Mouse (Mus musculus): ENCODE measurements around the gene Slc35g3. TPM values are rescaled to one million over a fixed set of nuclear protein-coding genes. Genes with fewer than 3 reads are reported as not detected.
A peak's percentile ranks its signal among the peaks of the same experiment; 100 is the strongest.

The Slc35g3 gene
- polyA plus RNA-seq, 1 experiment = not detected

DNA sequence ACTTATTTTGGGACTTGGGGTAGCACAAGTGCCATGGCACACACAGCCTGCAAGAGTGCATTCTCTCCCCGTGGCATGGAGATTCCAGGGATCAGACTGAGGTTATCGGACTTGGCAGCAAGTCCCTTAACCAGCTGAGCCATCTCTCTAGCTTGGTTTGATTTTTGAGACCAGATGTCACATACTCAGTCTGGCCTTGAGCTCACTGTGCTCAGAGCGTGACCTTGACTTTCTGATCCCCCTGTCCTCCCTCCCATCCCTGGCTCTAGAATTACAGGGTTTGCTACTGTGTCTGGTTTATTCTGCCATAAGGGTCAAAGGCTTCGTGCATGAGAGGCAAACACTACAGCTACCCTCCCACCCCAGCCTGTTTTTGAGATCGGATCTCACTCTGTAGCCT, 27.7 kb upstream of the Slc35g3 start:
- DNase-seq (ENCODE audit: extremely low spot score in 1 of 2, low spot score in 1 of 2) = no peak

DNA sequence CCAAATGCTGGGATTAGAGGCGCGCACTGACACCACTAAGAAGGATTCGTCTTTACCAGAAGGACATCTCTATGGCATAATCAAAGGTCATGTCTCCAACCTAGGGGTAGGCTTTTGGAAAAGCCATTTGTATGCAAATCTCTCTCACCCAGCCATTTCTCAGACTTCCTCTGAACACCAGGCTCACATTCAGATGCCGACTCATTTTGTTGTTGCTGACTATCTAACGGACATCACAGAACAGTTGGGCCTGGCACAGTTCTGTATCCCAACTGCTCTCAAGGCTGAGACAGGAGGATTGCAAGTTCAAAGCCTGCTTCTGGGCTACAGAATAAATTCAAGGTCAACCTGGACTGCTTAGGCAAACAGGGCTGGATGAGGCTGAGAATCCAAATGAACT, 25.5 kb upstream of the Slc35g3 start:
- no peak for DNase-seq (ENCODE audit: extremely low spot score in 1 of 2, low spot score in 1 of 2)

DNA sequence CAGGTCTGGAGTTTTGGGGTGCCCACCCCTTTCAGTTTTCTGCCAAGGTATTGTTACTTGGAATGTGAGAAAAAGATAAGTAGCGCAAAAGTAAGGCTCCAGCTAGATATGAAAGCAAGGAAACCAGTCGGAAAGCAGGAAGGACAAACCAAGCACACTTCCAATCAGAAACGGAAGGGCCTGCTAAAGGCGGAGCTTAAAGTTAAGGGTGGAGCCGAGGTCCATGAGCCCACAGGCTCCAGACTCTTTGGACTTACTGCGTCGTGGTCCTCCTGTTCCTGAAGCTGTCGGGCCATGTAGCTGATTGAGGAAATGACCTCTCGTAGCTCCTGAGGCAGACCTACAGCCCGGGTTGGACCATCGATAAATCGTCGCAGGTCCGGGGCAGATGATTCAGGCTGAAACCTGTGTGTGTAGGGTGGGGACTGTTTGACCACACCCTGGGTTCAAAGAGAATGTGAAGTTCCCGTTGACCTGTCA, 23.1 kb upstream of the Slc35g3 start:
- no peak for DNase-seq (ENCODE audit: extremely low spot score in 1 of 2, low spot score in 1 of 2)

DNA sequence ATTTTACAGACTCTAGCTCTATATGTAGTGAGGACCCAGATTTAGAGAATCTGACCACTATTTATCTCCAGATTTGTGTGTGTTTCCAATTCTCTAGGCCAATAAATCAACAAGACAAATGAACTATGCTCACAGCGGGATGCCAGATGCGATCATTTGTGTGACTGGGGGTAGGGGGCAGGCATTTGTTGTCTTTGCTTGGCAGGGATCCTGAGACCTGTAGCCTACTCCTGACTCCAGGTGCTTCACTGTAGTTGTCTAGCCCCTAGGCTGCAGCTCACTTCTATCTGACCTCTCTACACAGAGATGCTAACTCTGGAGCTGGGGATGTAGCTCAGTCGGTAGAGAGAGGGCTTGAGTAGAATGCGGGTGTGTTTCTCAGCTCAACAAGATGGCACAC, 20.1 kb upstream of the Slc35g3 start:
- DNase-seq (ENCODE audit: extremely low spot score in 1 of 2, low spot score in 1 of 2) = no peak

DNA sequence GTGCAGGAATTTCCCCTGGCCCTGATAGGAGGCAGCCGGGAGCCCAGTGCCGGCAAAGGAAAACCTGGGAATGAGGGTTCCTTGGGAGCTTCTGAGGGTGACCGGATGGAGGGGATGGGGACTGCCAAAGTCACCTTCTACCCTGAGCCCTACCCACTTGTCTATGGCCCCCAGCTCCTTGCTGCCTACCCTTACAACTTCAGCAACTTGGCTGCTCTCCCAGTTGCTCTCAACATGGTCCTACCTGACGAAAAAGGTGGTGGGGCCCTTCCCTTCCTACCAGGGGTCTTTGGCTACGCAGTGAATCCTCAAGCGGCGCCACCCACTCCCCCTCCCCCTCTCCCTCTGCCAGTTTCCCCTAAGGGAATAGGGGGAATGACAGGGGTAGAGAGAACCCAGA, 17.2 kb upstream of the Slc35g3 start:
- DNase-seq (ENCODE audit: extremely low spot score in 1 of 2, low spot score in 1 of 2) = no peak

DNA sequence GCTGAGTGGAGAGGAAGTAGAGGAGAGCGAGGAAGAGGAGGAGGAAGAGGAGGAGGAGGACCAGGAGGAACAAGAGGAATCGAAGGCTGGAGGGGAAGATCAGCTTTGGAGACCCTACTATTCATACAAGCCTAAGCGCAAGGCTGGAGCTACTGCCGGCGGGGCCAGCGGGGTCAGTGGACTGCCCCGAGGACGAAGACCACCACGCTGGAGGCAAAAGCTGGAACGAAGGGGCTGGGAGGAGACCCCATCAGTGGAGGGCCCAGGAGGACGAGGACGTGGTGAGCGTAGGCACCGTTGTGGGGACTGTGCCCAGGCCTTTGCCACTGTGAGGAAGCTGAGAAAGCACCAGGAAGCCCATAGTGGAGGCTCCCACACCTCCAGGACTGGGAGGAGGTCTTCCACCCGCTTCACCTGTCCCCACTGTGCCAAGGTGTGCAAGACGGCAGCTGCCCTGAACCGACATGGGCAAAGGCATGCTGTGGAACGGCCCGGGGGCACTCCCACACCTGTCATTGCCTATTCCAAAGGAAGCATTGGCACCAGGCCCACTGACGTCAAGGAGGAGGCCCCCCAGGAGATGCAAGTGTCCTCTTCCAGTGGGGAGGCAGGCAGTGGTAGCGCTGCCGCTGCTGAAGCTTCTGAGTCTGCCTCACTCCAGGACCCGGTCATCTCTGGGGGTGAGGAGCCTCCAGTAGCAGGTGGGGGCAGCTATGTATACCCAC, 16.7 kb upstream of the Slc35g3 start:
- no peak for DNase-seq (ENCODE audit: extremely low spot score in 1 of 2, low spot score in 1 of 2)

DNA sequence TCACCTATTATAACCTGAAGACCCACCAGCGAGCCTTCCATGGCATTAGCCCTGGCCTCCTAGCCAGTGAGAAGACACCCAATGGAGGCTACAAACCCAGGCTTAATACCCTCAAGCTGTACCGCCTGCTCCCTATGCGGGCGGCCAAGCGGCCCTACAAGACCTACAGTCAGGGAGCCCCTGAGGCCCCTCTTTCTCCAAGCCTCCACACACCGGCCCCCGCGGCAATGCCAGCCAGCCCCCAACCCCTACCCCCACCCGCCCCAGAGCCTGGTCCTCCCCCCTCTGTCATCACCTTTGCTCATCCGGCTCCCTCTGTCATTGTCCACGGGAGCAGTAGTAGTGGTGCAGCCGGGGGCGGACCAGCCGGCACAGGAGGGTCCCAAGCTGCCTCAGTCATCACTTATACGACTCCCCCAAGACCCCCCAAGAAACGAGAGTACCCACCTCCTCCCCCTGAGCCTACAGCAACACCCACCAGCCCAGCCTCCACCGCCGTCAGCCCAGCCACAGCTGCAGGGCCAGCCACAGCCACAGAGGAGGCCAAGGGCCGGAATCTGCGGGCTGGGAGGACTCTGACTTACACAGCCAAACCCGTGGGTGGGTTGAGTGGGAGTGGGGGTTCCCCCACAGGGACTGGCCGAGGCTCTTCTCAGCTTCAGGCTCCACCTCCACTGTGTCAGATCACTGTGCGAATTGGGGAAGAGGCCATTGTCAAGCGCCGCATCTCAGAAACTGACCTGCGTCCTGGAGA, 15.9 kb upstream of the Slc35g3 start:
- DNase-seq (ENCODE audit: extremely low spot score in 1 of 2, low spot score in 1 of 2) = no peak

DNA sequence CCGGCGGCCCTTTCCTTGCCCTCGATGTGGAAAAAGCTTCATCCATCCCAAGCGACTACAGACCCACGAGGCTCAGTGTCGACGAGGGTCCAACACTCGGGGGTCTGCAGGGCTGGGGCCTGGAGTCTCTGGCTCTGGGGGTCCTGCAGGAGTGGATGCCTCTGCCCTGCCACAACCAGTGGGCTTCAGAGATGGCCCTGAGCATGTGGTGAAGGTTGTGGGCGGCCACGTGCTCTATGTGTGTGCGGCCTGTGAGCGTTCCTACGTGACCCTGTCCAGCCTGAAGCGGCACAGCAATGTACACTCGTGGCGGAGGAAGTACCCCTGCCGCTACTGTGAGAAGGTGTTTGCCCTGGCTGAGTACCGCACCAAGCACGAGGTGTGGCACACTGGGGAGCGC, 14.7 kb upstream of the Slc35g3 start:
- no peak for DNase-seq (ENCODE audit: extremely low spot score in 1 of 2, low spot score in 1 of 2)

DNA sequence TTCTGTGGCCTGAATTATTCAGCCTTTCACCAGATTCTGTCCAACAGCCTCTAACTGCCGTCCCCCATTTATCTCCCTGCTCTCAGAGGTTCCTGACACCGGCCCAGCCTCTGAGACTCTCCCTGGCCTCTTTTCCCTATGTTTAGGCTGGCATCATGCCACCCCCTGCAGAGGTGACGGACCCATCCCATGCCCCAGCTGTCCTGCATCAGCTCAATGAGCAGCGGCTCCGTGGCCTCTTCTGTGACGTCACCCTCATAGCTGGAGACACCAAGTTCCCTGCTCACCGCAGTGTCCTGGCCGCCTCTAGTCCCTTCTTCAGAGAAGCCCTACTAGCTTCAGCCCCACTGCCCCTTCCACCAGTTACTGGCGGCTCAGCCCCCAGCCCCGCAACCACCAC, 13.9 kb upstream of the Slc35g3 start:
- no peak for DNase-seq (ENCODE audit: extremely low spot score in 1 of 2, low spot score in 1 of 2)

DNA sequence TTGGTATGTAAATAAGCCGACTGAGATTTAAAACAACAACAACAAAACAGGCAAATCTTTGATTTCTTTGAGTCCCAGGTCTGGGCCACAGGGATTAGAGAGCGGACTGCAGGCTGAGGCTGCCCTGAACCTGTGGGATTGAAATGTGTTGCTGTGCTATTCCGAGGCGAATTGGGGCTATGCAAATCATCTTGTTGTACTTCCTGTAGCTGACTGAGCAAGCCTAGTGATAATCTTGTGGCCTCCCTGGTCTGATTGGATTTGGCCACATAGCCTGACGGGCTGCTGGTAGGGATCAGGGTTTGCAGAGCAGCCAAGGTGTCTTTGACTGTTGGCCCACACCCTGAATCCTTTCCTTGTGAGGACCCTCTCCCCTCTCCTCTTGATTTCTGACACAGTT, 13.2 kb upstream of the Slc35g3 start:
- DNase-seq (ENCODE audit: extremely low spot score in 1 of 2, low spot score in 1 of 2) = no peak

DNA sequence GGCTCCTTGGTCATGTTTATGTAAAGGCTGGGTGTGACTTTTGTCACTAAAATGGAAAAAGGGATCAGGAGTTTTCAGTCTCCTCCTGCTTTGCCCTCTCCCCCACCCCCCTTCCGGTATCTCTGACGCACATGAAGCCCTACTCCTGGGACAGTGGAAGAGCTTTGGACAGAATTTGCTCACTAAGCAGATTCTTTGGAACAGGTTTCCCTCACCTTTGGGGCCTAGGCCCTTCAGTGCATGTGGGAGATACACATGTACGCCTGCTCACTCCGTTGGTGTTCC, 5.8 kb upstream of the Slc35g3 start:
- DNase-seq (ENCODE audit: extremely low spot score in 1 of 2, low spot score in 1 of 2) = no peak

DNA sequence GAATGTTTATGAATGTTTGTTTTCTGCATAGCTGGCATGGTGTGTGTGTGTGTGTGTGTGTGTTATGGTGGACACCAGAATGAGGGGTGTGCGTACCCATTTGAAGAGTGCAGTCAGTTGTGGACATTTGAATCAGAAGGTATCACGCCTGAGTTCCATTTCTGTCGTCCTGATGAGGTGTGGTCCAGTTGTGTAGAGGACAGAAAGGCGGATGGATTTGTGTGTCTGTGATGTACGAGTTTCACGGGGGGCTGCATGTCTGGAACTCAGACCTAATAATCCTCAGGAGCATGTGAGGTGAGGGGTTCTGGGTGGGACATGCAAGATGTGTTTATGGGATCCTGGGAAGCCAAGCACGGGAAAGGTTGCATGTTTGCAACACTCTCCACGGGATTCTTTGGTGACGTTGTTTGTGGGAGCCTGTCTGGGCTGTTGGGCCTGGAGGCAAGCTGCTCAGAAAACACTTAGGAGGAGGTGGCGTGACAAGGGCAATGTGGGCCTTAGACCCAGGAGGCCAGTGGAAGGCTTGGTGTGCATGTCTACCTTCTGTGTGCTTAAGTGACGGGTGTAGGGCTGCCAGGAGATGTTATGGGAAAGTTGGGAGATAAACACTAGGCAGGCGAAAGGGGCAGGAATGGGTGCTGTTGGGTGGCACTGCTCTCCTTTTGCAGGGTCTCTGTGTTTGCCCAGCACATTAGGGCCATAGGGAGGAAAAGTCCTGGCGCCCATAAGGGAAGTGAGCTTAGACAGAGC, 5.3 kb upstream of the Slc35g3 start:
- DNase-seq (ENCODE audit: extremely low spot score in 1 of 2, low spot score in 1 of 2) = no peak

DNA sequence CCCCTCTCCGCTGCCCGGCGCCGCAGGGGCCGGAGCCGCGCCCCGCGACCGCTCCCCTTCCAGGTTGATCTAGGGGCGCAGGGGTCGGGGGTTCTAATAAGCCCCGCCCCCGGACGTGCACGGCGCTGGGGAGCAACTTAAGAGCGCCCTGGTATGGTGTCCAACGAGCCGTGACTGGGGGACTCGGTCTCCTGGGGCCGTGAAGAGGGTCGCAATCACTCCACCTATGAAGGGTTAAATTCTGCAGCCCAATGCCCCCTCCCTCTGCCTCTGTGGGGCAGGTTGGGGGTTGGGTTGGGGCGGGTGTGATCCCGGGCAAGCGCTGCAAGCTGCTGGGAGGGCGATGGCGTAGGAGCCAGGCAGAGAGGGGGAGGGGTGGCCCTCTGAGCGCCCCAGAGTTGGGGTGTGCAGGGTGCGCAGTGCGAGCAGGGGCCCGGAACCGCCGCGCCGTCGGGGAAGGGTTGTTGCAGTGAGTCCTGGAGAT, 4.4 kb upstream of the Slc35g3 start:
- peak in 1 of 2 experiments; percentile 77 for DNase-seq (ENCODE audit: extremely low spot score in 1 of 2, low spot score in 1 of 2)

DNA sequence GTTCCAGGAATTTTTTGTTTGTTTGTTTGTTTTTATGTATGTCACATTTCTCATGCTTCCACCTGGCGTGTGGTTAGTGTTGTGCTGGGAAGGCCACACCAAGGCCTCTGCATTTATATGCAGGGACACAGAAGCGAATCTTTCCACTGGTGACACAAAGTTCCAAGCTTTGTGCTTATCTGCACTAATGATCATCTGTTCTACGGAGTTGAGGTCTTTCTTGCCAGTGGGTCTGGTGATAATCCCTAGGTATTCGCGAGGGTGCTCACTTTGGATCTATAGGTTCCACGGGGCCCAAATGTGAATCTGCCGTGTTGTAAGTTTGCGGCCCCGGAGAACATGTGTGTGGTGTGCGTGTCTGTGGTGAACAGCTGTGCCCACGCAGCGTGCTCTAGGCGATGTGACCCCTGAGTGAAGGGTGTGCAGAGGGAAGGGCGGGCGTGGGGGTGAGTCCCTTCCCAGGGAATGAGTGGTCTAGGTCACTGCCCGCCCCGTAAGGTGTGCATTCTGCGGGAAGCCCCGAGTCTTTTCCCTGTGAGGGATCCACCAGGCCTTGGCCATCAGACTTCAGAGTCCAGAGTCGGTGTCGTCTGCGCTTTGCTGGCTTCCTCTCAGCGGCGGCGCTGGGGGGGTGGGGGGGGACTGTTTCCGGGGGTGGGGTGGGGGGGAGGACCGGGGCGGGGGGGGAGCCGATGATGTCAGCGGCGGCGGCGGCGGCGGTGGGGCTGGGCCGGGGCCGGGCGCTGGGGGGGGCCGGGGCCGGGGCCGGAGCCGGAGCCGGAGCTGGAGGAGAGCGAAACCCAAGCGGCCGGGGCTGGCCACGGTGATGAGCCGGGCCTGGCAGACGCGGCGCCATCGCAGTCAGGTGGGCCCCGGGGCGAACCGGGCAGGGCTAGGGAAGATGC, 3.7 kb upstream of the Slc35g3 start, which contains the start of gene Zbtb4:
TSS of gene Zbtb4 (plus strand) at position 692 of the 905 bp plus-strand sequence.
- DNase-seq (ENCODE audit: extremely low spot score in 1 of 2, low spot score in 1 of 2) = peak in 1 of 2 experiments; percentile 47

DNA sequence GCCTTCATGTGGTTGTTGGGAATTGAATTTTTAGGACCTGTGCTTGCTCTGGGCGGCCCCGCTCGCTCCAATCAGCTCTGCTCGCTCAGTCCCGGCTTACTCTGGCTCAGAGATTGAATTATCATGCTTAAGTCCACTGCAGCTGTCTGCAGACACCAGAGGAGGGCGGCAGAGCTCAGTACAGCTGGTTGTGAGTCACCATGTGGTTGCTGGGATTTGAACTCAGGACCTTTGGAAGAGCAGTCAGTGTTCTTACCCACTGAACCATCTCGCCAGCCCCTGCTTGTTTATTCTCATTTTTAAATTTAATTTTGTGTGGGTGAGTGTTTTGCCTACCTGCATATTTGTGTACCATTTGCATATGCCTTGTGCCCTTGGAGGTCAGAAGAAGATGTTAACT, 1.8 kb upstream of the Slc35g3 start:
- DNase-seq (ENCODE audit: extremely low spot score in 1 of 2, low spot score in 1 of 2) = no peak

DNA sequence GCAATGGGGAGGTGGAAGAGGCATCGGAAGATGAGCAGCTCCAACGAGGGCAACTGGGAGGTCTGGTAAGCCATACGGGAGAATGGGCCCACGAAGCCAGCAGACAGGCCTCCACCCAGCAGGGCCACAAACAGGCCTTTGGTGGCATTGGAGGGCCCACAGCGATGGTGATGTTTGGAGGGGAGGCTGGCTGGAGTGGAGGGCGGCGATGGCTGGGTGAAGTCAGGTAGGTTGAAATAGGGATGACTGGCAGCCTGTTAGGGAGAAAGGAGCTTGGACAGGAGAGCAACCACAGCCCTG, 917 bp downstream of the Slc35g3 start:
- no peak for DNase-seq (ENCODE audit: extremely low spot score in 1 of 2, low spot score in 1 of 2)

DNA sequence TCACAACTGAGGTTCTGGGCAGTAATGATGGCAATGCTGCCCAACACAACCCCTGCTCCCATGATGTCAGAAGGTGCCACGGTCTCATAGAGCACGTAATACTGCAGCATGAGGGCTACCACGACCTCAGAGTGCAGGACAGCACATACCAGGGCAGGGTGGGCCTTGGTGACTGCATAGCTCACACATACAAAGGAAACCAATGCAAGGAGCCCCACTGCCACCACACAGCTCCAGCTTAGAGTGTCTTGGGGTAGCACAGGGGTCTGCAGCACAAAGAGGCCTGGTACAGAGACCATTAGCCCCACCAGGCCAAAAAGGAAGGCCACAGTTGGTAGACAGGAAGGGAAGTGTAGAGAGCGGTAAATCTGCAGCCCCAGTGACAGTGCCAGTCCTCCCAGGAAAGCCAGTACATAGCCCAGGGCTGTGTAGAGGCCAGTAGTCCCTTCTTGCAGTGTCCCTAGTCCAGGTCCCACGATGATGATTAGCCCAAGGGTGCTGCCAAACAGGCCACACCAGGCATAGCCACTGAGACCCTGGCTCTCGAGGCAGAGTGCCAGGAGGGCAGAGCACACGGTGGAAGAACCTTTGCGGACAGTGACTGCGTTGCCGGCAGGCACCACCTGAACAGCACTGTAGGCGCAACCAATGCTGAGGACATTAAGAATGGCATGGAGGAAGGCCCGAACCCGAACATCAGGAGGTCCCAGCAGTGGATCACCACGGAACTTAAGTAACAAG, 1.4 kb downstream of the Slc35g3 start:
- DNase-seq (ENCODE audit: extremely low spot score in 1 of 2, low spot score in 1 of 2) = no peak

DNA sequence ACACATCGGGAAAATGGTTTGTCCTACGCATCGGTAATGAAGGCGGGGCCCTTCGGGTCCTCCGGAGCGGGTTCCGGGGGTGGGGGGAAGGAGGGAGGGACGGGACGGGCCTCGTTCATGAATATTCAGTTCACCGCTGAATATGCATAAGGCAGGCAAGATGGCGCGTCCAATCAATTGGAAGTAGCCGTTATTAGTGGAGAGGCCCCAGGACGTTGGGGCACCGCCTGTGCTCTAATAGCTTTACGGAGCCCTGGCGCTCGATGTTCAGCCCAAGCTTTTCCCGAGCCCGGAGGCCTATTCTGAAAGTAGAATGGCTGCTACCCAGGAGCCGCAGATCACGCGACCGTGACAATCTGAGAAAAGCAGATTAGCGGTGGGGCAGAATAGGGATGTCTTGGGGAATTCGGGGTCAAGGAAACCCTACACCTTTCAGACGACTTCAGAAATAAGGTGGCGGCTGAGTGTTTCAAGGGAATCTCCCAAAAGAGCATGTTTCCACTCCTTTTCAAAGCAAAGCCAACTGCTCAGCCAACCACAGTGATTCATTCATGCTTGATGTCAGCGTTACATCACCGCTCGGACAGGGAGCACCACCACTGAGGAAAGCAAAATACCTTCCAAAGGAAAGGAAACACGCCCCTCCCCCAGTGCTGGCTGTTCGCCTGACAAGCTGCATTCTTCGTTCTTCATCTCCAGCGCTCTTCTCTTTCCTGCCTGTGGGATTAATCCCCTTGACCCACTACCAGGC, 2.6 kb downstream of the Slc35g3 start:
- peak; percentile 76 to 93 for DNase-seq (ENCODE audit: extremely low spot score in 1 of 2, low spot score in 1 of 2)

DNA sequence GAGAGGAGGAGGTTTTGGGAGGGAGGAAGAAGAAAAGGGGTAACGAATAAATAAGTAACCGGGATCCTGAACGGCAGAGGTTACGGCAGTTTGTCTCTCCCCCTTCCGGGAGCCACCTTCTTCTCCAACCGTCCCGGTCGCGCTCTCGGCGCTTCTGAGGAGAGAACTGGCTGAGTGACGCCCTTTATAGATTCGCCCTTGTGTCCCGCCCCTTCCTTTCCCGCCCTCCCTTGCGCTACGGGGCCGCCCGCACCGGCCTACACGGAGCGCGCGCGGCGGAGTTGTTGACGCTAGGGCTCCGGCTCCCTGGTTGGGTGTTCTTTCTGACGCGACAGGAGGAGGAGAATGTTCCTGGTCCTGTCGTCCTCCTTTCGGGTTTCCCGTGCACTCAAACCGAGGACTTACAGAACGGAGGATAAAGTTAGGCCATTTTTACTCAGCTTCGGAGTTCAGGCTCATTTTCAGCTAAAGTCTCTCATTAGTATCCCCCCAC, 3.2 kb downstream of the Slc35g3 start, which contains the start of gene Polr2a:
TSS of gene Polr2a (minus strand) at position 160 of the 493 bp plus-strand sequence.
- DNase-seq (ENCODE audit: extremely low spot score in 1 of 2, low spot score in 1 of 2) = peak; percentile 95 to 98
